Mouse (Mus musculus) liver, embryonic 13.5 days (tissue): ENCODE measurements around the gene Pdhx. TPM values are rescaled to one million over a fixed set of nuclear protein-coding genes. Genes with fewer than 3 reads are reported as not detected.

ENCODE experiments used
- polyA plus RNA-seq: library from polyadenylated mRNA; unstranded; fragments of >200 nt; fragmentation: Nextera tagmentation; extraction: Ambion mirVana; gene quantifications from 2 replicates; pipeline ENCODE4 v1.2.1, GENCODE M21; 2015

Gene Pdhx
- polyA plus RNA-seq, 1 experiment from 2014 or later: 25.7 TPM

Other genes with a start within 250 kb of the Pdhx start
- 15.1 and 19.5 TPM in 2 replicates for gene Cd44, start 171.8 kb downstream of the Pdhx start, polyA plus RNA-seq
- gene Apip, start 162 bp upstream of the Pdhx start, polyA plus RNA-seq: 49.8 and 50.9 TPM in 2 replicates
- 0.08 and 0.19 TPM in 2 replicates for gene Ehf, start 229.8 kb upstream of the Pdhx start, polyA plus RNA-seq